Mouse (Mus musculus) CH12.LX (cell line): ENCODE measurements around the gene Tle2. TPM values are rescaled to one million over a fixed set of nuclear protein-coding genes. Genes with fewer than 3 reads are reported as not detected.

Source experiments
- DNase-seq: peaks from one replicate; pipeline ENCODE4 v3.0.0-alpha.2; 2013; ENCODE audit errors: extremely low read depth
- H3K27ac ChIP-seq: 2 replicates; pipeline ENCODE4 v1.5.1; 2012; ENCODE audit warnings: low read depth, mild to moderate bottlenecking, control low read depth, moderate library complexity; ENCODE audit not compliant: insufficient read depth
- H3K27me3 ChIP-seq: replicated peaks from 2 replicates; pipeline ENCODE3; 2012; ENCODE audit warnings: inconsistent platforms
- H3K36me3 ChIP-seq, 2 experiments: replicated peaks in 1 of 2; 2 replicates each; pipeline versions ENCODE3 to v1.6.1; 2012; ENCODE audit warnings: inconsistent platforms in 1 of 2, low read length in 1 of 2, mild to moderate bottlenecking in 1 of 2, mixed read lengths in 1 of 2, moderate library complexity in 1 of 2; ENCODE audit not compliant: control insufficient read depth in 1 of 2, insufficient read depth in 1 of 2
- H3K4me1 ChIP-seq, 2 experiments: 2 replicates each; pipeline ENCODE4 v1.6.1; 2012; ENCODE audit warnings: inconsistent platforms in 1 of 2, moderate library complexity in 1 of 2; ENCODE audit not compliant: insufficient read depth in 2 of 2, control insufficient read depth in 1 of 2
- H3K4me2 ChIP-seq: 2 replicates; pipeline ENCODE4 v1.6.1; 2012; ENCODE audit warnings: low read depth, mild to moderate bottlenecking, control low read depth; ENCODE audit not compliant: poor library complexity, insufficient read depth, severe bottlenecking
- H3K4me3 ChIP-seq, 3 experiments: fragments of 150-350 bp in 1 of 3; sonication (generic) in 1 of 3; replicated peaks in 1 of 3; 2 replicates each; pipeline versions ENCODE3 to v1.5.1; 2011 to 2012; ENCODE audit warnings: low read depth in 2 of 3, low read length in 2 of 3, mild to moderate bottlenecking in 2 of 3, moderate library complexity in 2 of 3, control low read depth in 1 of 3, improper control_type of control experiment in 1 of 3, inconsistent platforms in 1 of 3, mixed read lengths in 1 of 3; ENCODE audit not compliant: poor library complexity in 1 of 3
- H3K79me2 ChIP-seq: replicated peaks from 2 replicates; pipeline ENCODE4 v1.6.1; 2012; ENCODE audit warnings: mild to moderate bottlenecking, moderate library complexity; ENCODE audit not compliant: control insufficient read depth, poor library complexity, insufficient read depth, severe bottlenecking; ENCODE audit errors: extremely low read depth
- H3K9ac ChIP-seq: 2 replicates; pipeline ENCODE4 v1.6.1; 2012; ENCODE audit warnings: low read depth, mild to moderate bottlenecking, control low read depth, moderate library complexity; ENCODE audit not compliant: insufficient read depth
- H3K9me3 ChIP-seq: replicated peaks from 2 replicates; pipeline ENCODE3; 2012; ENCODE audit warnings: low read length, inconsistent platforms, mixed read lengths
- BHLHE40 ChIP-seq: IDR thresholded peaks from 2 replicates; pipeline ENCODE4 v1.6.1; 2011; ENCODE audit warnings: mild to moderate bottlenecking, low read depth, low read length, improper control_type of control experiment
- CHD1 ChIP-seq: IDR thresholded peaks from 2 replicates; pipeline ENCODE4 v1.6.1; 2012; ENCODE audit warnings: low read depth, low read length, improper control_type of control experiment, inconsistent platforms
- CHD2 ChIP-seq: IDR thresholded peaks from 2 replicates; pipeline ENCODE4 v1.6.1; 2011; ENCODE audit warnings: low read length, improper control_type of control experiment
- CTCF ChIP-seq, 2 experiments: IDR thresholded peaks in 1 of 2; conservative IDR thresholded peaks in 1 of 2; 2 replicates each; pipeline ENCODE4 v1.5.1; 2011 to 2012; ENCODE audit warnings: low read depth in 2 of 2, low read length in 2 of 2, improper control_type of control experiment in 1 of 2, inconsistent platforms in 1 of 2, mild to moderate bottlenecking in 1 of 2, moderate library complexity in 1 of 2
- ELF1 ChIP-seq: IDR thresholded peaks from 2 replicates; pipeline ENCODE4 v1.6.1; 2014; ENCODE audit warnings: low read depth, mild to moderate bottlenecking, inconsistent platforms, low read length, improper control_type of control experiment
- HCFC1 ChIP-seq: IDR thresholded peaks from 2 replicates; pipeline ENCODE4 v1.6.1; 2012; ENCODE audit warnings: low read depth, mild to moderate bottlenecking, inconsistent platforms, low read length, improper control_type of control experiment
- KAT2A ChIP-seq: IDR thresholded peaks from 2 replicates; pipeline ENCODE4 v1.6.1; 2012; ENCODE audit warnings: low read length, improper control_type of control experiment, inconsistent platforms; ENCODE audit not compliant: insufficient replicate concordance
- MAZ ChIP-seq: IDR thresholded peaks from 2 replicates; pipeline ENCODE4 v1.6.1; 2012; ENCODE audit warnings: low read depth, mild to moderate bottlenecking, inconsistent platforms, low read length, improper control_type of control experiment, moderate library complexity
- MEF2A ChIP-seq: IDR thresholded peaks from 2 replicates; pipeline ENCODE4 v1.6.1; 2014; ENCODE audit warnings: low read depth, mild to moderate bottlenecking, inconsistent platforms, low read length, improper control_type of control experiment, borderline replicate concordance
- PAX5 ChIP-seq: IDR thresholded peaks from 2 replicates; pipeline ENCODE4 v1.6.1; 2012; ENCODE audit warnings: low read length, inconsistent platforms, mixed read lengths
- POLR2A ChIP-seq: IDR thresholded peaks from 2 replicates; pipeline ENCODE4 v1.6.1; 2011; ENCODE audit warnings: low read depth, mild to moderate bottlenecking, improper control_type of control experiment, low read length
- RAD21 ChIP-seq: IDR thresholded peaks from 2 replicates; pipeline ENCODE4 v1.6.1; 2011; ENCODE audit warnings: low read depth, mild to moderate bottlenecking, low read length, improper control_type of control experiment, moderate library complexity
- RCOR1 ChIP-seq: conservative IDR thresholded peaks from 2 replicates; pipeline ENCODE4 v1.6.1; 2012; ENCODE audit warnings: low read depth, mild to moderate bottlenecking, inconsistent platforms, low read length, improper control_type of control experiment
- SIN3A ChIP-seq: IDR thresholded peaks from 2 replicates; pipeline ENCODE4 v1.6.1; 2012; ENCODE audit warnings: low read length, improper control_type of control experiment, inconsistent platforms
- SMC3 ChIP-seq: IDR thresholded peaks from 2 replicates; pipeline ENCODE4 v1.6.1; 2011; ENCODE audit warnings: low read depth, low read length, improper control_type of control experiment
- TCF12 ChIP-seq: IDR thresholded peaks from 2 replicates; pipeline ENCODE4 v1.6.1; 2014; ENCODE audit warnings: low read depth, mild to moderate bottlenecking, inconsistent platforms, low read length, improper control_type of control experiment
- UBTF ChIP-seq: IDR thresholded peaks from 2 replicates; pipeline ENCODE4 v1.6.1; 2012; ENCODE audit warnings: low read depth, mild to moderate bottlenecking, inconsistent platforms, low read length, improper control_type of control experiment, moderate library complexity
- USF1 ChIP-seq: IDR thresholded peaks from 2 replicates; pipeline ENCODE4 v1.6.1; 2014; ENCODE audit warnings: low read depth, mild to moderate bottlenecking, inconsistent platforms, low read length, improper control_type of control experiment
- ZKSCAN1 ChIP-seq: IDR thresholded peaks from 2 replicates; pipeline ENCODE4 v1.6.1; 2012; ENCODE audit warnings: low read depth, inconsistent platforms, low read length, improper control_type of control experiment, borderline replicate concordance
- dilution Hi-C: fragments of 300-500 bp; cut with MboI; formaldehyde crosslinking; loops from 2 replicates; pipeline ENCODE4 v1.14.3; 2020; ENCODE audit warnings: low sequenced_read_pairs; ENCODE audit not compliant: extremely low pct_unique_long_range_greater_than_20kb, extremely low pct_ligation_motif_present
- in situ Hi-C: fragments of 300-500 bp; cut with MboI; formaldehyde crosslinking; loops from 3 replicates; pipeline ENCODE4 v1.14.3; 2019; ENCODE audit warnings: low sequenced_read_pairs, low pct_ligation_motif_present, low pct_unique_long_range_greater_than_20kb, mixed read lengths
- polyA plus RNA-seq: library from polyadenylated mRNA; unstranded; fragments of >175 nt; gene quantifications from 2 replicates; pipeline ENCODE4 v1.2.1, GENCODE M21; 2012; ENCODE audit warnings: low read depth; ENCODE audit not compliant: insufficient read length
- total RNA-seq, 2 experiments: library from RNA; depleted of rRNA; stranded (reverse); fragments of 300-350 nt in 1 of 2; fragments of >200 nt in 1 of 2; gene quantifications; 2 replicates each; pipeline ENCODE4 v1.2.3; 2012 to 2014

The Tle2 gene
- total and polyA plus RNA-seq, 3 experiments = 0.29 to 0.30 TPM; not detected in 1

GRCm38 (mm10) chr10:81543633-81544032 is 30.7 kb upstream of the Tle2 start:
- Histone ChIP-seq H3K27me3 (peaks cover 5% of the 10 kb centered on the region), H3K4me3 (peak overlapping the region in 1 of 3 experiments; percentile 73), H3K79me2 (peaks cover 12% of the 10 kb centered on the region), H3K9ac (peak overlapping the region; percentile 98; the same call in 1 of the 2 replicates), H3K27ac (no peak overlapping the region), H3K36me3 (peaks cover 5 to 46% of the 10 kb centered on the region in 2 experiments), H3K4me1 (peaks cover 10 to 54% of the 10 kb centered on the region in 2 experiments; a peak in 3 of 4 replicates)
- DNase-seq = no peak
- dilution Hi-C loops = no loop called here
- no peak for TF ChIP-seq ELF1
- no peak for TF ChIP-seq BHLHE40
- TF ChIP-seq TCF12 = no peak
- no peak for TF ChIP-seq CTCF (conservative IDR thresholded peaks at IDR 0.05 in 1 of 2, IDR thresholded peaks at IDR 0.05 in 1 of 2; ENCODE audit: low read depth in 2 of 2, low read length in 2 of 2)
- TF ChIP-seq RCOR1 = no peak
- TF ChIP-seq ZKSCAN1 = no peak
- no peak for TF ChIP-seq MAZ
- no peak for TF ChIP-seq HCFC1
- TF ChIP-seq CHD1 = no peak
- no peak for TF ChIP-seq CHD2
- no peak for TF ChIP-seq MEF2A
- no peak for TF ChIP-seq KAT2A
- no peak for TF ChIP-seq RAD21
- no peak for TF ChIP-seq SIN3A
- TF ChIP-seq USF1 = no peak
- TF ChIP-seq SMC3 = no peak
- TF ChIP-seq PAX5 = no peak
- TF ChIP-seq UBTF = no peak
- TF ChIP-seq, all 38 proteins: peak for 0
- in situ Hi-C loops = no loop called here
- Histone ChIP-seq H3K4me2 (peak overlapping the region; percentile 32), H3K9me3 (no peaks in the 10 kb centered on the region)

DNA sequence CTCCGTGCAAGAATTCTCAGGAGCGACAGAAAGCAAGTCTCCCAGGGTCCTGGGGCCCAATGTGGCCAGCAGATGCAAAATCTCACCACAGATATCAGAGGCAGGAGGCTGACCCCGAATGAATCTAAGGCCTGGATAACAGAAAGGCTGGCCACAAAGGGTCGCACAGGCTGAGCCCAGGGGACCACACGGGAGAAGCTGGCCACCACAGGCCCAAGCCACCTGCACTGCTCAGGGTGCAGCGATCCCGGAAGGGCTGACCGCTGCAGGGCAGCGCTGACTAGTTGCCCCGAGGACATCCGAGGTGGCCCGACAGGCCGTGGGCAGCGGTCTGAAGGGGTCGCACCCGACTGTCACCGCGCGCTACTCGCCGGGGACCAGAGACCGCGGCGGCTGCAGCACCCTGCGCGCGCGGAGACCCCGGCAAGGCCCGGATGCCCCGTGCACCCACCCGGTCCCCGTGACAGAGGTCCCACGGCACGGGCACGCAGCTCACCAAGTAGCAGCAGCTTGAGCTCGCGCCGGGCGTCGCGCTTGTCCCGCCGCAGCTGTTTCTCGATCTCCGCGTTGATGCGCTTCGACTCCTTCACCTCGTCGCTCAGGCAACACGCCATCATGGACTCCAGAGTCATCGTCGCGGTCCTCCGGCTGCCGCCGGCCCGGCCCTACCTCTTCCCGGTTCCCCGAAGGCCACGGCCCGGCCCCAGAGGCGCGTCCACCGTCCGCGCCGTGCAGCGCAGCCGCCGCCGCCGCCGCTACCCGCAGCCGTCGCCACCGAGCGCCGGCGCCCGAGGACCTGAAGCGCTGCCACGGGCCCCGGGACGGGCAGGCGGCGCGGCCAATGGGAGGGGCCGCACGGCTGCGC is 29.8 kb upstream of the Tle2 start:
- in situ Hi-C loops = no loop called here
- peaks cover 7 to 45% of the 10 kb centered on the region in 2 experiments; a peak in 3 of 4 replicates for H3K4me1 ChIP-seq

More for the DNA sequence above, 29.8 kb upstream of the Tle2 start:
- no peak for DNase-seq
- H3K9me3 ChIP-seq = no peaks in the 10 kb centered on the region
- peaks cover 5% of the 10 kb centered on the region for H3K27me3 ChIP-seq
- peak overlapping the region; percentile 32 for H3K4me2 ChIP-seq
- TF ChIP-seq ELF1 (peak; percentile 39; the same call in 1 of the 2 replicates), UBTF (0 out of 2 replicates have a peak, but pooled peaks have one; percentile 12), SIN3A (peak; percentile 4; the same call in 1 of the 2 replicates), CTCF (conservative IDR thresholded peaks at IDR 0.05 in 1 of 2, IDR thresholded peaks at IDR 0.05 in 1 of 2; ENCODE audit: low read depth in 2 of 2, low read length in 2 of 2) (no peak), POLR2A (peak; percentile 70; the same call in 1 of the 2 replicates)
- peak overlapping the region; percentile 98 for H3K9ac ChIP-seq
- H3K4me3 ChIP-seq = peak overlapping the region; percentile 73 to 100 (median 84)
- dilution Hi-C loops = no loop called here
- no peak overlapping the region for H3K27ac ChIP-seq
- H3K79me2 ChIP-seq = peaks cover 12% of the 10 kb centered on the region
- H3K36me3 ChIP-seq = peaks cover 3 to 37% of the 10 kb centered on the region in 2 experiments
